Mouse (Mus musculus): Measurements from ENCODE around the gene Rnf217. TPM values are rescaled to one million over a fixed set of nuclear protein-coding genes. Genes with fewer than 3 reads are reported as not detected.

Gene Rnf217
- polyA plus RNA-seq, 1 experiment from 2014 or later, result 0.56 TPM

GRCm38 (mm10) chr10:31518210-31518609 is 90.8 kb downstream of the Rnf217 start:
- DNase-seq, result no peak
- H3K36me3 ChIP-seq (replicated peaks; ENCODE audit: insufficient read depth, low read length), result no peaks in the 10 kb centered on the region
- no peak overlapping the region for H3K4me2 ChIP-seq (ENCODE audit: low read depth, low read length)
- no peaks in the 10 kb centered on the region for H3K9me3 ChIP-seq (ENCODE audit: low read length)
- no peak for ATAC-seq
- no peaks in the 10 kb centered on the region for H3K27me3 ChIP-seq (ENCODE audit: insufficient read depth, low read length)
- no peak for TF ChIP-seq EP300 (IDR thresholded peaks at IDR 0.05; ENCODE audit: low read depth)
- WGBS (ENCODE audit: insufficient replicate concordance), result 79% methylated on average over 4 of the region's 4 CpGs
- H3K4me3 ChIP-seq (ENCODE audit: low read depth, low read length), result no peak overlapping the region
- H3K9ac ChIP-seq (replicated peaks), result no peak overlapping the region
- H3K4me1 ChIP-seq (ENCODE audit: insufficient read depth), result no peaks in the 10 kb centered on the region
- no peak overlapping the region for H3K27ac ChIP-seq (ENCODE audit: low read depth)

DNA sequence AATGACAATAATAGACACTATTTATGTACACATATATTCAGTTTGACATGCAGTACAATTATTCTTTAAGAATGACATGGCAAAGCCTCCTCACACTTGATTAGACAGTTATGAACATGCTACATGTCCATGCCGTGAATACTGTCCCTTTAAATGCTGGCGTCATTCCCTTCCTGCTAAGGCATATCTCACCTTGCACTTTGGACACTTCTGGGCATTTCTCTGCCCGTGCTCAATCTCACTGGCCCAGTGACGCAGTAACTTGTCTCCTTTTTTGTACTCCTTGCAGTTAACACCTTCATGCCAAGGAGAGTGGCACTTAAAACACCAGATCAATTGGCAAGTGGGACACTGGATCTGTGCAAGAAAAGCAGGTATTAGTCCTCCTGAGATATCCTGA is 91.8 kb downstream of the Rnf217 start:
- 51% methylated on average over 4 of the region's 4 CpGs for WGBS (ENCODE audit: insufficient replicate concordance)
- Histone ChIP-seq H3K27ac (ENCODE audit: low read depth) (no peak overlapping the region; the same call in 1 of the 2 replicates), H3K27me3 (ENCODE audit: insufficient read depth, low read length) (no peaks in the 10 kb centered on the region), H3K4me1 (ENCODE audit: insufficient read depth) (no peaks in the 10 kb centered on the region), H3K9ac (replicated peaks) (no peak overlapping the region), H3K4me3 (ENCODE audit: low read depth, low read length) (no peak overlapping the region), H3K9me3 (ENCODE audit: low read length) (no peaks in the 10 kb centered on the region), H3K4me2 (ENCODE audit: low read depth, low read length) (no peak overlapping the region), H3K36me3 (replicated peaks; ENCODE audit: insufficient read depth, low read length) (no peaks in the 10 kb centered on the region)
- ATAC-seq, result peak; percentile 68
- TF ChIP-seq CTCF (IDR thresholded peaks at IDR 0.05; ENCODE audit: low read depth), result no peak
- no peak for TF ChIP-seq EP300 (IDR thresholded peaks at IDR 0.05; ENCODE audit: low read depth)
- no peak for DNase-seq

- H3K9me3 ChIP-seq (ENCODE audit: low read length), result no peaks in the 10 kb centered on the region
- H3K36me3 ChIP-seq (replicated peaks; ENCODE audit: insufficient read depth, low read length), result no peaks in the 10 kb centered on the region
- TF ChIP-seq CTCF (IDR thresholded peaks at IDR 0.05; ENCODE audit: low read depth) (no peak), EP300 (IDR thresholded peaks at IDR 0.05; ENCODE audit: low read depth) (no peak)
- H3K4me2 ChIP-seq (ENCODE audit: low read depth, low read length), result no peak overlapping the region
- no peak for DNase-seq
- 77% methylated on average over 1 of the region's 1 CpGs for WGBS (ENCODE audit: insufficient replicate concordance)
- ATAC-seq, result no peak
- H3K4me1 ChIP-seq (ENCODE audit: insufficient read depth), result no peaks in the 10 kb centered on the region
- no peak overlapping the region for H3K9ac ChIP-seq (replicated peaks)
- H3K4me3 ChIP-seq (ENCODE audit: low read depth, low read length), result no peak overlapping the region
- H3K27me3 ChIP-seq (ENCODE audit: insufficient read depth, low read length), result no peaks in the 10 kb centered on the region
- H3K27ac ChIP-seq (ENCODE audit: low read depth), result no peak overlapping the region
Observed at GRCm38 (mm10) chr10:31515897-31516296, 93.1 kb downstream of the Rnf217 start.

- Histone ChIP-seq H3K4me3 (ENCODE audit: low read depth, low read length) (no peak overlapping the region), H3K9ac (replicated peaks) (no peak overlapping the region), H3K27ac (ENCODE audit: low read depth) (no peak overlapping the region), H3K36me3 (replicated peaks; ENCODE audit: insufficient read depth, low read length) (0 out of 2 replicates have a peak, but pooled peaks cover 2% of the 10 kb centered on the region), H3K9me3 (ENCODE audit: low read length) (no peaks in the 10 kb centered on the region), H3K4me1 (ENCODE audit: insufficient read depth) (no peaks in the 10 kb centered on the region), H3K27me3 (ENCODE audit: insufficient read depth, low read length) (no peaks in the 10 kb centered on the region), H3K4me2 (ENCODE audit: low read depth, low read length) (no peak overlapping the region)
- DNase-seq (no peak), ATAC-seq (no peak)
- WGBS (ENCODE audit: insufficient replicate concordance), result 82% methylated on average over 3 of the region's 3 CpGs
- TF ChIP-seq CTCF (IDR thresholded peaks at IDR 0.05; ENCODE audit: low read depth) (no peak), EP300 (IDR thresholded peaks at IDR 0.05; ENCODE audit: low read depth) (no peak)
Observed at GRCm38 (mm10) chr10:31504134-31504551, 104.8 kb downstream of the Rnf217 start.

- TF ChIP-seq EP300 (IDR thresholded peaks at IDR 0.05; ENCODE audit: low read depth), result no peak
- no peak for TF ChIP-seq CTCF (IDR thresholded peaks at IDR 0.05; ENCODE audit: low read depth)
- no peak for ATAC-seq
- no peaks in the 10 kb centered on the region for H3K9me3 ChIP-seq (ENCODE audit: low read length)
- WGBS (ENCODE audit: insufficient replicate concordance), result 86% methylated on average over 8 of the region's 8 CpGs
- no peak overlapping the region for H3K27ac ChIP-seq (ENCODE audit: low read depth)
- no peaks in the 10 kb centered on the region for H3K4me1 ChIP-seq (ENCODE audit: insufficient read depth)
- 0 out of 2 replicates have a peak, but pooled peaks cover 2% of the 10 kb centered on the region for H3K36me3 ChIP-seq (replicated peaks; ENCODE audit: insufficient read depth, low read length)
- DNase-seq, result no peak
- no peak overlapping the region for H3K4me2 ChIP-seq (ENCODE audit: low read depth, low read length)
- H3K9ac ChIP-seq (replicated peaks), result no peak overlapping the region
- no peak overlapping the region for H3K4me3 ChIP-seq (ENCODE audit: low read depth, low read length)
- no peaks in the 10 kb centered on the region for H3K27me3 ChIP-seq (ENCODE audit: insufficient read depth, low read length)
Observed at GRCm38 (mm10) chr10:31503542-31504133, 105.3 kb downstream of the Rnf217 start.

DNA sequence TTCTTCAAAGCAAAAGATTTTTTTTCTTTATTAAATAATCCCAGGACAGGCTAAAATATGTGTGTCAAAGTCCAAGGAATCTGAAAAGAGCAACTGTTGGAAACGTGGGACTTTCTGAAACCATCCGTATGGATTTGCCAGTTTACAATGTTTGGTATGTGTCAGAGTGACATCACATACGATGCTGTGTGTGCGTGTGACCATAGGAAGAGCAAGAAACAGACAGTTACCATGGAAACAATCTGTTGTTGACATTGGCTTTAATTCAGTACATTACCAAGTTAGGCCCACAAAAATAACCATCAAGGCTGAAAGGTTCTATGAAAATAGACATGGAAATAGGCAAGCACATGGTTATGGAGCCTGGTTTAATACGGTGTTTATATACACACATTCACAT is 107.3 kb downstream of the Rnf217 start:
- TF ChIP-seq CTCF (IDR thresholded peaks at IDR 0.05; ENCODE audit: low read depth) (no peak), EP300 (IDR thresholded peaks at IDR 0.05; ENCODE audit: low read depth) (no peak)

More for the DNA sequence above, 107.3 kb downstream of the Rnf217 start:
- DNase-seq (no peak), ATAC-seq (peak; percentile 35; the same call in 1 of the 2 replicates)
- H3K27ac ChIP-seq (ENCODE audit: low read depth), result no peak overlapping the region
- no peaks in the 10 kb centered on the region for H3K27me3 ChIP-seq (ENCODE audit: insufficient read depth, low read length)
- H3K4me1 ChIP-seq (ENCODE audit: insufficient read depth), result no peaks in the 10 kb centered on the region
- 0 out of 2 replicates have a peak, but pooled peaks cover 2% of the 10 kb centered on the region for H3K36me3 ChIP-seq (replicated peaks; ENCODE audit: insufficient read depth, low read length)
- H3K4me2 ChIP-seq (ENCODE audit: low read depth, low read length), result no peak overlapping the region
- 69% methylated on average over 5 of the region's 5 CpGs for WGBS (ENCODE audit: insufficient replicate concordance)
- H3K9ac ChIP-seq (replicated peaks), result no peak overlapping the region
- H3K9me3 ChIP-seq (ENCODE audit: low read length), result no peaks in the 10 kb centered on the region
- H3K4me3 ChIP-seq (ENCODE audit: low read depth, low read length), result no peak overlapping the region
